Mouse (Mus musculus): ENCODE data around the gene Prrxl1. TPM values are rescaled to one million over a fixed set of nuclear protein-coding genes. Genes with fewer than 3 reads are reported as not detected.

Prrxl1 gene
- polyA plus RNA-seq, 2 experiments from 2014 or later: not detected

DNA sequence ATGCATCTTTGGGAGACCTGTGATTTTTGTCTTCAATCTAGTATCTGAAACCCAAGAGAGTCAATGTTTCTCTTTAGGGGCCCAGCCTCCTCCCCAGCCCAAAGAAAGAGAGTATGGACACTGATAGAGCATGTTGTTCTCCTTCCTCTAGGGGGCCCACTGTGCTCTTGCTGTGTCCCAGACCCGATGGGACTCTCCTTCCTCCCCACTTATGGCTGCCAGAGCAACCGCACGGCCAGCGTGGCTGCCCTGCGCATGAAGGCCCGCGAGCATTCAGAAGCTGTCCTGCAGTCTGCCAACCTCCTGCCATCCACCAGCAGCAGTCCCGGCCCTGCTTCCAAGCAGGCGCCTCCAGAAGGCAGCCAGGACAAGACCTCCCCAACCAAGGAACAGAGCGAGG lies 29.4 kb downstream of the Prrxl1 start:
- ATAC-seq: no peak

DNA sequence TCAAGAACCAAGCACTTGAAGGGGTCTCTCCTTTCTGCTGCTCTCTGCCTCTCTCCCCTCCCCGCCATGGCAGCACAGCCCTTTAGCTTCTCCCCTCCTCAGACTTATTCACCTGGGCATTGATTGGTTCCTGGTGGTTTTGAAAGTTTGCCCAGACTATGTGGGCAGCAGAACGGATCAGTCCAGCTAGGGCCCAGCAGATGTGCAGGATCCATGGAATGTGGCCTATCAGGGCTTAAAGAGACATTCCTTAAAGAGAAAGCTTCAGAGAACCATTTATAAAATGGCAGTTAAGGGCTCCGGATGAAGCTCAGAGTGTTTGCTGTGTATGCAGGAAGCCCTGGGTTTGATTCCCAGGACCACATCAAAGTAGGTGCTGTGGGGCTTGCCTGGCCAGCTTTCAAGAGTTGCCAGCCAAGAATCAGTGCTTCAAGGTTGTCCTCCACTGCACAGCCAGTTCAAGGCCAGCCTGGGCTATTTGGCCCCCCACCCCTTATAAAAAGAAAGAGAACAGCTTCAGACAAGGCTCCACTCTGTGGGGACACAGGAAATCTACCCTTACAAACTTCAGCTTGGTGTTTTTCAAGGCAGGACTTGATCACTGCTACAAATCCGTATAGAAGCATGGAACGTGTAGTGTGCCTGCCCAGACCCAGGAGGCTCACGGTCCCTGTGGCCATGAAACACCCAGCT lies 33.8 kb downstream of the Prrxl1 start:
- ATAC-seq: no peak

DNA sequence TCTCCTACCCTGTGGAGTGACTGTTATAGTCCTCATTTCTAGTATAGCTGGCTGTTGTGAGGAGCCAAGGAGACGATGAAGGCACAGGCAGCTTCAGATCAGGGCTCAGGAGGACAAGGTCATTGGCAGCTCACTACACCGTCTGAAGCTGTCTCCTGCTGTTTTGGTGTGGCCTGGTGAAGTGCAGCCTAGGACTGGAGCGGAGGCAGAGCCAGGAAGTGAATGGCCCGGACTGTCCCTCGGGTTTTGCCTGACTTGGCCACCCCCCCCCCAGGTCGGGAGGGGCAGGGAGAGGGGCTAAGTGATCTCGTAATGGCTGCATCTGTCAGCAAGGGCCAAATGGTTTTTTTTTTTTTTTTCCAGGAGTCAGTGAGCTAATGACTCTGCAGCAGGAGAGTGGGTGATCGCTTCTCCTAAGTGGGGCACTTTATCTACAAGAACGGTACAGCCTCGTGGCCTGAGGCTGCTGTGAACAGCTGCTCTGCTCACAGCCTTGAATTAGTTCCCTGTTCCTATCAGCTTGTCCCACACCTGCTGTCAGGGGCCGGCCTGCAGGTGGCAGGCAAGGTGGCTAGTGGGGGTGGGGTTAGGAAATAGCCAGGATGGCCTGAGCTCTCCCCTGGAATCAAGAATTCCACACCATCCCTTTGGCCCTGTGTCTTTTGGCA lies 34.9 kb downstream of the Prrxl1 start:
- no peak for ATAC-seq

DNA sequence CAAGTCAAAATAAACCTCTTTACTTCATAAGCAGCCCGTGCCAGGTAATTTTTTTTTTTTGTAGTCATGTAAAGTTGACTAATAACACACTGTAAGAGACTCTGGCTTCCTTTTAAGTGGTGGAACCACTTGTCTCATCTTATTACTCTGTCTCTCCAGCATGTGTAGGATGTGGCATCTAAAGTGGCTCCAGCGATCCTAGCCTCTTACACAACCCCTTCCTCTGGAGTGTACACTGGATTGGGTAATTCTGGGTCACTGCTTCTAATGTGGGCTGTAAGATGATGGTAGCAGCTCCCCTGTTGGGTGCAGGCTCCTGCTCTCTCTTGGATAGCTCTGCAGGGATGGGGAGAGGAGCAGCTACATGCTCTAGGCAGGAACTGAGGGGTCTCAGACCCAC lies 39.3 kb downstream of the Prrxl1 start:
- no peak for ATAC-seq

DNA sequence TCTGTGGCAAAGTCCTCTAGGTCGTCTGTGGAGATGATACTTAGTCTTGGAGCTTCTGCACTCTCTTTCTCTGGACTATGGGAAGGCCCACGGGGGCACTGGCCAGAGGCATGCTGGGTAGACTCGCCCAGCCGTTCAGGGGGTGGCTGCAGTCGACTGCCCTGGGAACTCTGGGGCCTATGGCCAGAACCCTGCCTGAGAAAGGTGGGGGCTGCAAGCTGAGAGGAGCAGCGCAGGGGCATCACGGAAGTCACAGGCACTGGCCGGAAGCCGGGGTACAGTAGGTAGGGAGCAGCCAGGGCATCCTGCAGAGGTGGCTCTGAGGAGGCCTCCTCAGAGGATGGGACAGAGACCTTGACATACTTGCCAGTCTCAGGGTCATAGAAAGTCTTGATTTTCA lies 60.6 kb downstream of the Prrxl1 start:
- ATAC-seq: no peak

DNA sequence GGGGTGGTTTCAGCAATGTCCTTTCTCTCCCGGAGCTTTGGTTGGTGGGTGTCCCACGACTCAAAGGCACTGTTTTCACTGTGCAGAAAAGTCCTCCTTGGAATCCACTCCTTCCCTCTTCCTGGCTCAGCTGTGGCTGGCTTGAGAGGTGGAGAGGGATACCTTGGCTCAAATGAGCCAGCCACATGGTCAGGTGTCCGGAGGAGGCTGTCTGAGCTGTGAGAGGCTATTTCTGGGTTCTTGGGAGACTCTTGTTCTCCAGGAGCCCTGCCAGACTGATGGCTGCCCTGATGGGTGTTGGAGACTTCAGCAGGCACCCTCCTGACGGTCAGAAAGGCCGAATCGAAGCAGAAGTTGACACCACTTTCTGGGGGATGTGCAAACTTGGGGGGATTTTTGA lies 63.9 kb downstream of the Prrxl1 start:
- ATAC-seq: no peak

DNA sequence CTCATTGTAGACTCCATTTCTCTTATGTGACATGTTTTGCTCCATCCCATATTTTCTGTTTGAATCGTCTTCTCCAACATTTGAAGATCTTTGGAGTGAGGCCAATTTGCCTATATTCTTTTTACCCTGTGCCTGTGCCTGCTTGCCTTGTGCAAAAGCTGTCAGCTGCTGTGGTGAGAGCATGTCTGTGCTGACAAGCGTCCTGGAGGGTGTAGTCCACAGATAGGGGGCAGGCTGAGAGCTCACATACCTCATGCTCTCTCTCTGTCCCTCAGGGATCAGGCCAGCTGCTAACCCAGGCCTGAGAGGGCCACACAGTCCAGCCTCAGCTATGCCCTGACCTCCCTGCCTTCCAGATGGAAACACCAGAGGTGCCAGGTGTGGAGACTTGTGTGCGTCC lies 74.0 kb downstream of the Prrxl1 start:
- ATAC-seq: no peak

DNA sequence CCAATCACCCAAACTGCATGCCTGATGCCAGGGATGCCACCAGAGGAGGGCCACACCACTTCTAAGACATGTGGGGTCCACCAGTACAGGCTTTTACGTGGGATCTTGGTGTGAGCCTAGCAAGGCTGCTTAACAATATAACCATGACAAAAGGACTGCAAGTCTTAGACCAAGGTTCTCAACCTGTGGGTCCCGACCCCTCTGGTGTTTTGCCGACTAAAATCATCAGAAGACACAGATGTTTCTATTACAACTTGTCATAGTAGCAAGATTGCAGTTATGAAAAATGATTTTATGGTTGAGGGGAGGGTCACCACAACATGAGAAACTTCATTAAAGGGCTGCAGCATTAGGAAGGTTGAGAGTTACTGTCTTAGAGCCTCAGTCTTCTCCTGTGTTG lies 79.4 kb downstream of the Prrxl1 start:
- no peak for ATAC-seq

DNA sequence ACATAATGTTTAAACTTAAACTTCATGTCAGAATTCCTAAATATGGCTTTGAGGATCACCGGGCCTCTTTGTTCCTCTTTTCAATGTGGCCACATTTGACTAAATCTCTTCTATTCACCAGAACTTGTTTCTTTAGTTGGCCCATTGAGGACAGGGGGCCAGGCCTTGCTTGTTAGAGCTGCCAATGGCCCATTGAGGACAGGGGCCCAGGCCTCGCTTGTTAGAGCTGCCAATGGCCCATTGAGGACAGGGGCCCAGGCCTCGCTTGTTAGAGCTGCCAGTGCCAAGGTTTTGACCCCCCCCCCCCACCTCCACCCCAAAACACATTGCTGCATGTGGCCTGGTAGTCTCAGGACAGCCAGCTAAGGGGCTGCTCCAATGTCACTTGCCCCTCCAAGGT lies 82.4 kb downstream of the Prrxl1 start:
- ATAC-seq: no peak

DNA sequence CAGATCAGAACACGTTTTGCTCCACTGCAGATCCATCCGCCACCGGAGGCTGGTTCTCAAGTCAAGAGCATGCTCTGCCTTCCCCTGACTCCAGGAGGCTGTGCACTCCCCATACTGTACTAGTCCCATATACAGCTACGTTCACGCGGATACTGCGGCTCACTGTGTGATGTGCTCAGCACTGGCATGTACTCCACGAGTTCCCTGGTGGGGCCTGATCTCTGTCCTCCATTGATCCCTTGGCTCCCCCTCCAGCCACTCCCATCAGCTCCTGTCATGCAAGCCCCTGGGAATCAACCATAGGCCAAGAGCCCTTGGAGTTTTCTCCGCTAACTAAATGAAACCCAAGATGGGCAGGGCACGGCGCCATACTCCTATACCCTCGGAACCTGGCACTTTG lies 83.3 kb downstream of the Prrxl1 start:
- ATAC-seq: no peak

DNA sequence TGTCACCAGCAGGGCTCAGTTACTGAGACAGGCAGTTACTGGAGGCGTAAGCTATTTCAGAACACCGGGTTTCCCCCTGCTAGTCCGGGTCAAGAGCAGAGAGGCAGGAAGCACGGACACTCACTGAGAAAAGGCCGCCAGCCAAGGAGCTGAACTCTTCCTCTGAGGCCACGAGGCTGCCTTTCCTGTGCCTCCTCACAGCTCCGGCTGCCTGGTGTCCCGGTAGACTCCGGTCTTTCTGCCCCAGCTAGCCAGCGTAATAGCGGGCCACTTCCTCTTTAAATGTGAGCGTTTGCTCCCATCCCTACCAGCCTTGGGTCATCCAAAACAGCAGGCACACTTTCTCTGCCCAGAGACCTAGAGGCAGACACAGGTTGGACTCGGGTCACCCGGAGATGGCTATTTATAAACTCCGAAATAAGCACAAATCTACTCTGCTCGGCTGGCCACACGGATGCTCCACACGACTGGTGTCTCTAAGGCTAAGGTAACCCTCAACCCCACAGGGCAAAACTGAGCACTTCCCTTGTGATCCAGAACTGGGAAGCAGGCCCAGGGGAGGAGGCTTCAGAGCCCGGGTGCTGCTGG lies 84.1 kb downstream of the Prrxl1 start:
- no peak for ATAC-seq

DNA sequence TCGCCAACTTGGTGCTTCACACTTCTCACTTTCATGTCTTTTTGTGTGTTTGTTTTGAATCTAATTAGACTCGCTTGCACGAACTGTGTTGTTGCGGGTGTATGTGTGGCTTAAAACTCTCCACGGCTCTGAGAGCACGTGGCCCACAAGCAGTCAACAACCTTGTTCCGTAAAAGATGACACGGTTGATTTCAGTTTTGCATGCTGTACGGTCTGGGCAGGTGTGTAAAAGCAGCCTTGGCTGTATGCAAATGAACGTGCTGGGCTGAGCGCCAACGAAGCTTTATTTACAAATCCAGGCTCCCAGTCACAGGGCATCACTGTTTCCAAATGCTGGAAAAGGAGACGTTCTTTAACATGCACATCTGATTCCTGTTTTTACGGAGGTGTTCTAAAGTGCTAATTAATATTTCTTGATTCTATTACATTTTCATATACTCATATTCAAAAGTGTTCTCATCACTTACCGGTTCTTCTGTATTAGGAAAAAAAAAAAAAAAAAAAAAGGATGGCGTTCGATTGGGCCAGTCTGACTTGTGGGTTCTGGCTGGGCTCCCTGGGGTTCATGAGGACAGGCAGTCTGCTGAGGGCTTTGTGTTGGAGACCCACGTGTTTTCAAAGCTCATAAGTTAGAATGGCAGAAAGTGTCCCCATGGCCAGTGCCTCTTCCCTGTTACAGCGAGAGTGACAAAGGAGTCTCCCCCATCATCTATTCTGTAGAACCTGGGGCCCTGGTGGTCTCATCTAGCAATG lies 85.0 kb downstream of the Prrxl1 start:
- ATAC-seq: no peak

DNA sequence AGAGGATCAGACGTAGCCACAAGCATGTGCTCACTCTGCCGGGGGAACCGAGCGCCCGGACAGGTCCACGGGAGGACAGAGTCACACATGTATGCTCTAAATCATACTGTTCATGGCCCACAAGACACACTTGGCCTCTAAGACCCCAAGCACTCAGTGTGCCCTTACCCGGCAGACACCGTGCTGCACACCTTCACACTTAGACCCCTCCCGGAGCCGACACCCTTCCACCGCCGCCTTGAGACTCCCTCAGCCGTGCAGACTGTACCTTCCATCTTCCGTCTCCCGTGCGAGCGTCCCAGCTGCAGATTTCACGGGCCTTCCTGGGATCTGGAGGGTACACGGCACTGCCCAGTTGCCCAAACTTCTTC lies 85.5 kb downstream of the Prrxl1 start:
- no peak for ATAC-seq

DNA sequence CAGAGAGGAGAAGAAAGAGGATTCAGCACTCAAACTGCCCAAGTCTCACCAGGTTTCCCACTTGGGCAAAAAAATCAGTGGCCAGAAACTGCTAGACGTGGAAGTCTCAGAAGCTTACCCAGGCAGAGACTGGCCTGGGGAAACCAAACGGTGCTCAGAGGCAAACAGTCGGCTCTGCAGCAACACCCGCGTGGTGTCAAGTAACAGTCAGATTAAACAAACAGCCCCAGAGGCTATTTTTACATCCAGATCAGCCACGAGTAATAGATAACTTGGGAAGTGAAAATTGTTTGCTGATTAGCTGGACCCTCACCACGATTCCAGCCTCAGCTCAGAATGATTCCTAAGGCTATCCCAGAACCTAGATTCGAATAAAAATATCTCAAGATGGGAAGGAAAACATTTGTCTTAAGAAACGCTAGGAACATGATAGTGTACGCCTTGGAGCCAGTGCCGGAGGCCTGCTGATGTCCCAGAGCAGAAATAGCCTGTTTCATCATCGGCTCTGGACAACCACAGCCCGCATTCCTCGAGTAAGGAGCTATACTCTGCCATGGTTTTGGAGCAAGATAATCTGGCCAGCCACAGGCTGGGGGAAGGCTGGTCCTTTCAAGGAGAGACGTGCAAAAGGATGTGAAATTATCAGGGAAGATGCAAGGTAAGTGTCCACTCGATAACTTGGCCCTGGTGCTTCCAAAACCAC lies 86.1 kb downstream of the Prrxl1 start, which contains the start of gene 3425401B19Rik:
Gene 3425401B19Rik, minus strand, starts transcription at position 170 of the 703 bp plus-strand sequence.
- no peak for ATAC-seq

DNA sequence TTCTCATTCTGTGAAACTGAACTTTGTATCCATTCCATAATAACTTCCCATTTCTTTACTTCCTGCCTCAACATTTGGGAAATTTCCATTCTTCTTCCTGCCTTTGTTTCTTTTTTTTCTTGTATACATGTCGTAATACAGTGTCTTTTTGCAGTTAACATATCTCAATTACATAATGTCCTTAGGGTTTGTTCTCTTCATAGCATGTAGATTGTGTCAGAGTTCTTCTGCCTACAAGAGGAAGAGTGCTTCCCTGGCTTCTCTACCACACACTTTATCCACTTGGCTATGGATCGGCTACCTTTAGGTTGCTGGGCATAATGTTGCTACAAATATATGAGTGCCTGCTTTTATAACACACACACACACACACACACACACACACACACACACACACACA lies 96.7 kb downstream of the Prrxl1 start:
- ATAC-seq: no peak

DNA sequence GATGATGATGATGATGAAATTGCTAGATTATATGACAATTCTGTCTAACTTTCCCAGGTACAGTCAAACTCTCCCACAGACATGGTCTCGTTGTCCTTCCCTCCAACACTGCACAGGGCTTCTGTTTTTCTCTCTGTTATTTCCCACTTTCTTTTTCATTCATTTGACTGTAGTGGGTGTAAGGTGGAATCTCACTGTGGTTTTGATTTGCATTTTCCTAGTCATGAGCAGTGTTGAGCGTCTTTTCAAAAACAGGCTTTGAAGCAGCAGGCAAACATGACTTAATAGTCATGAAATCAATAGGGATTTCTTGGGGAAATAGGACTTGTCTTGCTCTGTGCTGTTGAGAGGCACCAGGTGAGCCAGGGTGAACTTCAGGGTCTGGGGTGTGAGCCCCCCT lies 97.1 kb downstream of the Prrxl1 start:
- no peak for ATAC-seq

DNA sequence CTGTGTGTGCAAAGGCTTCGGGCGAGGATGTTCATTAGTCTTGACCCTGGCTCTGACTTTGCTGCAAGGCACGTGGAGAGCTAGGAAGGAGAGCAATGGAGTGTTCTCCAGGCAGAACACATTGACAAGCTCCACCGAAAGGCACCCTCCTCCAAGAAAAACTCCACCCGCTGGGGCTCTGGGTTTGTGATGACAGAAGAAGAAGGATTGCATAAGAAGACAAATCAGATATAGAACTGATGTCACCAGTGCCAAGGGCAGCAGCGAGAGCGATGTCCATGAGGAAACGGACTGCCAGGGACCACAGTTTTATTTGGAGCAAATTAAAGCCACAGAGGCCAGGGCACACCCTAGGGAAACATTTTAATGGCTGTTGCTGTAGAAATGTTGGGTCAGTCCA lies 98.6 kb downstream of the Prrxl1 start:
- ATAC-seq: no peak

DNA sequence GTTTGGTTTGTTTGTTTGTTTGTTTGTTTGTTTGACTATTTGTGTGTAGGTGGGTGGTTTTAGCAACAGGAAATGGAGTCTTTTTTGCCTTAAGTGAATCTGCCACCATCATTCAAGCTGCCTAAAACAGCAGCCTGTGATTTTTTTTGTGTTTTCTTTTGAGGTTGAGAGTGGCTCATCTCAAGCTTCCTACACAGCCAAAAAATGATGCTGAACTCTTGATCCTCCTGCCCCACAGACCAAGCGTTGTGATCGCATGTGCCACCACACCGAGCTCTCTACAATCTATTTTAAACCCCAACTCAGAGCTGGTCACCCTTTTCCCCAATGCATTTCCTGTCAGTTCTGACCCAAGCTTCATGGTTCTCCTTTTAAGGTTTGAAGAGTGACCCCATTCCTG lies 99.3 kb downstream of the Prrxl1 start:
- no peak for ATAC-seq

Data from activated CD4-positive, CD25-positive, alpha-beta regulatory T cell, adult 4 months (primary cell).